Mouse (Mus musculus): ENCODE results near the gene Sfxn4. TPM values are rescaled to one million over a fixed set of nuclear protein-coding genes. Genes with fewer than 3 reads are reported as not detected.
A peak's percentile ranks its signal among the peaks of the same experiment; 100 is the strongest.

The Sfxn4 gene
- polyA plus RNA-seq, 1 experiment from 2014 or later = 10.7 TPM

DNA sequence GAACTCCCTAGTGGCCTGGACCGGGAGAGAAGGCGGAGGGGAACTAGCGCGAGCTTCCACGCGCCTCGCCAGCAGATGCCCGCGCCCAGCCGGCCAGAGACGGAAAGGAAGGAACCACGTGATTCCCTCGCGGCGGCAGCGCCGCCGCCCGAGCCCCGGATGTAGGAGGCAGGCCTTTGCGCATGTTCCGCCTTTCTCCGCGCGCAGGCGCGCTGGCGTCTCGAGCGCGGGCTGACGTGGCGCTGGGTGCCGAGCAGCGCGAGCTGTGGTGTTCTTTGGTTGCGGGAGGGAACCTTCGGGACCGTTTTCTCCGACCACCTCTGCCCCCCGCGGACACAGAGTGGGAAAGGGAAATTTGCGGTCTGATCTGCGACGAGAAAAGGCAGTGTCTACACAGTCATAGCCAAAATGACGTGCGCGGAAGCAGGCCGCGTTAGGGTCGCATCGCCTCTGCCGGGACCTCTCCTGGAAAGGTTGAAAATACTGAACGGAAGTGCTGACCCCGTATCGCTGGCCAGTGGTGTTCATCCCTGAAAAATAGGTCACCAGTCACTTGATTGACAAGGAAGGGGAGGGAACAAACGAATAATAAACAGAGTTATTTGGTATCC is 70.6 kb downstream of the Sfxn4 start, which contains the start of gene Eif3a:
Gene Eif3a, minus strand, starts transcription at position 108 of the 611 bp plus-strand sequence.
- peak; percentile 97 for ATAC-seq
- peak within 1 kb of the TSS; percentile 96 for H3K27ac ChIP-seq (ENCODE audit: low read depth, low read length)
- H3K27me3 ChIP-seq (replicated peaks; ENCODE audit: control insufficient read depth, insufficient read depth, low read length) = no peaks in the 10 kb centered on the region
- no peaks in the 10 kb centered on the region for H3K9me3 ChIP-seq (replicated peaks; ENCODE audit: control insufficient read depth, low read length)
- peak within 1 kb of the TSS; percentile 99 for H3K9ac ChIP-seq (ENCODE audit: low read length)
- no peaks in the 10 kb centered on the region for H3K36me3 ChIP-seq (ENCODE audit: control insufficient read depth, insufficient read depth, low read length)
- H3K4me1 ChIP-seq (ENCODE audit: control insufficient read depth, insufficient read depth, low read length) = peaks cover 9% of the 10 kb centered on the region; the same call in 1 of the 2 replicates
- under 1% methylated on average over 57 of the region's 57 CpGs for WGBS
- peak within 1 kb of the TSS; percentile 85 for H3K4me2 ChIP-seq (ENCODE audit: low read length)
- peak; percentile 97 for DNase-seq (ENCODE audit: low spot score)
- H3K4me3 ChIP-seq (ENCODE audit: low read depth, low read length) = peak within 1 kb of the TSS; percentile 99

DNA sequence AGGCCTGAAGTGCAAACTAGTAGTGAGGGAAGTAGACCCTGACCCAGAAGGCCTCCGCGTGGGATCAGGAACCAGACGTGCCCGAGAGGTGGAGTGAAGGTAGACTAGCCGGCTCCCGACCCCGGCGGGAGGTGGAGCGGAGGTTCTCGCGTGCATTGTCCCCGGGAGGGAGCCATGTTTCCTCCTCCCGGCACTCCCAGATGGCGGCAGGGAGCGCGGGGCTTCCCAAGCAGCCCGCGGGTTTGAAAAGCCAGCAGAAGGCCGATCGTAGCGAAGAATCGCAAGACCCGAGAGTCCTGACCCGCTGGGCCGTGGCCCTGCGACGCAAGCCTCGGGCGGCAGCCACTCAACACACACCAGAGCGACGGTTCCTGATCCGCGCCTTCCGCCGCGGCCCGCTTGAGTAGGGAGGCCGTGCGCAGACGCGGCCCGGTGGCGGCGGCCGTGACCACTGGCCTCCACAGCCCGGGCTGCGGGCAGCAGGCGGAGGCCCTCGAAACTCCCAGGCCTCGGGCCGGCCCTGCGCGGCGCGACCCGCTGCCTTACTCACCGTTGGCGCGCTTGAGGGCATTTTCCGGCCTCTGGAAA is 71.3 kb downstream of the Sfxn4 start:
- Histone ChIP-seq H3K4me2 (ENCODE audit: low read length) (peak overlapping the region; percentile 85), H3K9me3 (replicated peaks; ENCODE audit: control insufficient read depth, low read length) (no peaks in the 10 kb centered on the region), H3K27ac (ENCODE audit: low read depth, low read length) (peak overlapping the region; percentile 96), H3K27me3 (replicated peaks; ENCODE audit: control insufficient read depth, insufficient read depth, low read length) (no peaks in the 10 kb centered on the region), H3K36me3 (ENCODE audit: control insufficient read depth, insufficient read depth, low read length) (no peaks in the 10 kb centered on the region), H3K4me1 (ENCODE audit: control insufficient read depth, insufficient read depth, low read length) (peaks cover 9% of the 10 kb centered on the region; the same call in 1 of the 2 replicates), H3K4me3 (ENCODE audit: low read depth, low read length) (peak overlapping the region; percentile 99), H3K9ac (ENCODE audit: low read length) (peak overlapping the region; percentile 99)
- DNase-seq (ENCODE audit: low spot score) (peak; percentile 45), ATAC-seq (peak; percentile 77)
- WGBS = under 1% methylated on average over 60 of the region's 60 CpGs

- no peaks in the 10 kb centered on the region for H3K27me3 ChIP-seq (replicated peaks; ENCODE audit: control insufficient read depth, insufficient read depth, low read length)
- H3K27ac ChIP-seq (ENCODE audit: low read depth, low read length) = 0 out of 2 replicates have a peak overlapping the region, but pooled peaks have one; percentile 96
- DNase-seq (ENCODE audit: low spot score) = no peak
- H3K4me1 ChIP-seq (ENCODE audit: control insufficient read depth, insufficient read depth, low read length) = peaks cover 9% of the 10 kb centered on the region; the same call in 1 of the 2 replicates
- ATAC-seq = no peak
- peak overlapping the region; percentile 85 for H3K4me2 ChIP-seq (ENCODE audit: low read length)
- no peaks in the 10 kb centered on the region for H3K36me3 ChIP-seq (ENCODE audit: control insufficient read depth, insufficient read depth, low read length)
- H3K9ac ChIP-seq (ENCODE audit: low read length) = peak overlapping the region; percentile 99
- peak overlapping the region; percentile 99 for H3K4me3 ChIP-seq (ENCODE audit: low read depth, low read length)
- 1% methylated on average over 7 of the region's 7 CpGs for WGBS
- H3K9me3 ChIP-seq (replicated peaks; ENCODE audit: control insufficient read depth, low read length) = no peaks in the 10 kb centered on the region
Measured at GRCm38 (mm10) chr19:60789452-60789851, 71.8 kb downstream of the Sfxn4 start.

- no peaks in the 10 kb centered on the region for H3K36me3 ChIP-seq (ENCODE audit: control insufficient read depth, insufficient read depth, low read length)
Measured at GRCm38 (mm10) chr19:60788214-60788960, 72.9 kb downstream of the Sfxn4 start.

GRCm38 (mm10) chr19:60787465-60788150 is 73.7 kb downstream of the Sfxn4 start:
- Histone ChIP-seq H3K27ac (ENCODE audit: low read depth, low read length) (no peak overlapping the region), H3K4me1 (ENCODE audit: control insufficient read depth, insufficient read depth, low read length) (peaks cover 9% of the 10 kb centered on the region; the same call in 1 of the 2 replicates), H3K27me3 (replicated peaks; ENCODE audit: control insufficient read depth, insufficient read depth, low read length) (no peaks in the 10 kb centered on the region), H3K36me3 (ENCODE audit: control insufficient read depth, insufficient read depth, low read length) (no peaks in the 10 kb centered on the region), H3K9ac (ENCODE audit: low read length) (no peak overlapping the region), H3K9me3 (replicated peaks; ENCODE audit: control insufficient read depth, low read length) (no peaks in the 10 kb centered on the region), H3K4me3 (ENCODE audit: low read depth, low read length) (no peak overlapping the region), H3K4me2 (ENCODE audit: low read length) (peak overlapping the region; percentile 85)
- ATAC-seq (no peak), DNase-seq (ENCODE audit: low spot score) (no peak)
- 64% methylated on average over 2 of the region's 2 CpGs for WGBS

More at GRCm38 (mm10) chr19:60788214-60788960, 72.9 kb downstream of the Sfxn4 start:
- DNase-seq (ENCODE audit: low spot score) = no peak
- Histone ChIP-seq H3K27me3 (replicated peaks; ENCODE audit: control insufficient read depth, insufficient read depth, low read length) (no peaks in the 10 kb centered on the region), H3K27ac (ENCODE audit: low read depth, low read length) (no peak overlapping the region), H3K4me3 (ENCODE audit: low read depth, low read length) (peak overlapping the region; percentile 99), H3K9me3 (replicated peaks; ENCODE audit: control insufficient read depth, low read length) (no peaks in the 10 kb centered on the region), H3K9ac (ENCODE audit: low read length) (peak overlapping the region; percentile 48; the same call in 1 of the 2 replicates), H3K4me2 (ENCODE audit: low read length) (peak overlapping the region; percentile 85), H3K4me1 (ENCODE audit: control insufficient read depth, insufficient read depth, low read length) (peaks cover 9% of the 10 kb centered on the region; the same call in 1 of the 2 replicates)
- WGBS = 47% methylated on average over 6 of the region's 6 CpGs
- ATAC-seq = no peak

Other genes with a start within 250 kb of the Sfxn4 start
- 16.1 and 16.3 TPM in 2 replicates for gene Nanos1, start 105.5 kb downstream of the Sfxn4 start, polyA plus RNA-seq (2014; fragmentation: Nextera tagmentation; extraction: Ambion mirVana)
- gene Eif3a, start 70.8 kb downstream of the Sfxn4 start, polyA plus RNA-seq (2014; fragmentation: Nextera tagmentation; extraction: Ambion mirVana) = 107 and 115 TPM in 2 replicates
- gene Fam45a, start 49.9 kb downstream of the Sfxn4 start, polyA plus RNA-seq (2014; fragmentation: Nextera tagmentation; extraction: Ambion mirVana) = 49.7 and 54.1 TPM in 2 replicates
- 89.7 and 103 TPM in 2 replicates for gene Prdx3, start 13.1 kb upstream of the Sfxn4 start, polyA plus RNA-seq (2014; fragmentation: Nextera tagmentation; extraction: Ambion mirVana)
- gene Grk5, start 28.3 kb upstream of the Sfxn4 start, polyA plus RNA-seq (2014; fragmentation: Nextera tagmentation; extraction: Ambion mirVana) = 2.0 and 2.7 TPM in 2 replicates

All from forebrain, embryonic 14.5 days (tissue).